Mouse (Mus musculus): ENCODE measurements around the gene Nek9.

GRCm38 (mm10) chr12:85270319-85270718 lies 68.8 kb downstream of the Nek9 start, which contains the start of gene Mlh3:
- TF ChIP-seq CTCF (IDR thresholded peaks at IDR 0.05) (peak; percentile 69), EP300 (IDR thresholded peaks at IDR 0.05) (no peak)
